In the genomic region with DNA sequence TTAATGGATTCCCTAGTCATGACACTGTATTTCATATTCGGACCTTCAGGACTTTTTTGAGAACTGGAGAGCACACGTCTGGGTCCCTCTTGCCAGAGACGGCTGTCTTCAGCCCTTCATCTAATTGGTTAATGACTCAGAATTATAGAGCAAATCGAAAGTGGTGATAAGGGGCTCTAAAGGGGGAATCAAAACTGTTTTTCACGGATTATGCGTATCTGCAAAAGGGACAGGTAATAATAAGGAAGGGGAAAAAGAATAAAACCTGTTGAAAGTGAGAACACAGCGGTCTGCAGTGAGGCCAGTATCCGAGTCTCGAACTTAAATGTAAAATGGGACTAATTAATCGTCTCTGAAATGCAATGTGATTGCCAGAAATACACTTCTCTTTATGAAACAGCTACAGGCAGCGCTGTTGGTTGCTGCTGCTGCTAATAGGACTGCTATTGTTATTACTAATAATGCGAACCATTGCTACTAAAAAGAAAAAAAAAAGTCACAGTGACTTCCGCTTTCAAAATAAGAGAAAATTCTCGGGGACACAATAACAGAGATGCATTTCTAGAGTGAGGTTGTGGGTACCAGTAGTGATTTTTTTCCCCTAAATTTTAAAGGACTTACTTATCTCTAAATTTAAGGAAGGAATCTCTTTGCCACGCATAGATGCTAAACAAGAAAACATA, we compare ENCODE assay signal across 8 mouse cellular contexts. TPM values are rescaled to one million over a fixed set of nuclear protein-coding genes. Genes with fewer than 3 reads are reported as not detected.
A peak's percentile ranks its signal among the peaks of the same experiment; 100 is the strongest.
DNase-seq lines count a peak whose midpoint lies in the region; ATAC-seq and TF ChIP-seq lines count a peak whose summit lies in the region.

No protein-coding gene starts in this region.

- H3K36me3 ChIP-seq in heart, embryonic 15.5 days: no peaks in the 10 kb centered on the region
- H3K36me3 ChIP-seq in hindbrain, embryonic 13.5 days: no peaks in the 10 kb centered on the region
- no peaks in the 10 kb centered on the region for H3K36me3 ChIP-seq in midbrain, embryonic 12.5 days
- no peaks in the 10 kb centered on the region for H3K36me3 ChIP-seq in thymus, adult 2 months (ENCODE audit: control insufficient read depth, insufficient read depth, low read length)

- H3K27ac ChIP-seq in heart, embryonic 15.5 days: no peak overlapping the region
- peak overlapping the region; percentile 84; the same call in 1 of the 2 replicates for H3K27ac ChIP-seq in hindbrain, embryonic 13.5 days
- no peak overlapping the region for H3K27ac ChIP-seq in midbrain, embryonic 12.5 days (replicated peaks)
- no peak overlapping the region for H3K27ac ChIP-seq in thymus, adult 2 months (ENCODE audit: control insufficient read depth, insufficient read depth, low read length)

- 0 out of 2 replicates have a peak overlapping the region, but pooled peaks have one; percentile 47 for H3K9ac ChIP-seq in heart, embryonic 15.5 days
- peak overlapping the region; percentile 79 for H3K9ac ChIP-seq in hindbrain, embryonic 13.5 days
- H3K9ac ChIP-seq in midbrain, embryonic 12.5 days (replicated peaks): peak overlapping the region; percentile 64

- DNase-seq in heart, postnatal 10 days: no peak
- no peak for DNase-seq in thymus, adult 2 months
- no peak for DNase-seq in left cerebral cortex, adult 9 months (ENCODE audit: low spot score in 2 of 2)
- no peak for DNase-seq in lung, adult 18-20 months

- intact Hi-C loops in heart, postnatal 10 days (cut with DNase I): no loop called here

- no peaks in the 10 kb centered on the region for H3K27me3 ChIP-seq in heart, embryonic 15.5 days
- H3K27me3 ChIP-seq in hindbrain, embryonic 13.5 days: no peaks in the 10 kb centered on the region
- no peaks in the 10 kb centered on the region for H3K27me3 ChIP-seq in midbrain, embryonic 12.5 days
- H3K27me3 ChIP-seq in thymus, adult 2 months (ENCODE audit: control insufficient read depth, insufficient read depth, low read length): no peaks in the 10 kb centered on the region

- peak overlapping the region; percentile 88 for H3K4me3 ChIP-seq in heart, embryonic 15.5 days
- peak overlapping the region; percentile 71 for H3K4me3 ChIP-seq in hindbrain, embryonic 13.5 days
- peak overlapping the region; percentile 74 for H3K4me3 ChIP-seq in midbrain, embryonic 12.5 days
- no peak overlapping the region for H3K4me3 ChIP-seq in thymus, adult 2 months (ENCODE audit: control insufficient read depth, insufficient read depth, low read length)

- no peaks in the 10 kb centered on the region; the same call in 1 of the 2 replicates for H3K4me1 ChIP-seq in heart, embryonic 15.5 days (replicated peaks)
- H3K4me1 ChIP-seq in hindbrain, embryonic 13.5 days (replicated peaks): peaks cover 6% of the 10 kb centered on the region
- 0 out of 2 replicates have a peak, but pooled peaks cover 6% of the 10 kb centered on the region for H3K4me1 ChIP-seq in midbrain, embryonic 12.5 days
- no peaks in the 10 kb centered on the region for H3K4me1 ChIP-seq in thymus, adult 2 months (replicated peaks; ENCODE audit: control insufficient read depth, insufficient read depth, low read length)

- no peak for TF ChIP-seq CTCF in thymus, adult 2 months (IDR thresholded peaks at IDR 0.05; ENCODE audit: borderline replicate concordance, control insufficient read depth, extremely low read depth, insufficient read depth, low read length, poor library complexity)

- H3K4me2 ChIP-seq in heart, embryonic 15.5 days: peak overlapping the region; percentile 91
- peak overlapping the region; percentile 73 for H3K4me2 ChIP-seq in hindbrain, embryonic 13.5 days
- peak overlapping the region; percentile 81 for H3K4me2 ChIP-seq in midbrain, embryonic 12.5 days (replicated peaks)

- no peaks in the 10 kb centered on the region for H3K9me3 ChIP-seq in heart, embryonic 15.5 days (replicated peaks)
- H3K9me3 ChIP-seq in hindbrain, embryonic 13.5 days: no peaks in the 10 kb centered on the region
- H3K9me3 ChIP-seq in midbrain, embryonic 12.5 days: no peaks in the 10 kb centered on the region

- 14% methylated on average over 15 of the region's 15 CpGs for WGBS in heart, embryonic 15.5 days
- 12% methylated on average over 15 of the region's 15 CpGs for WGBS in hindbrain, embryonic 13.5 days
- 9% methylated on average over 15 of the region's 15 CpGs for WGBS in midbrain, embryonic 12.5 days
- WGBS in thymus, adult 2 months: 3% methylated on average over 15 of the region's 15 CpGs

- TF ChIP-seq POLR2A in thymus, adult 2 months (IDR thresholded peaks at IDR 0.05; ENCODE audit: control insufficient read depth, extremely low read depth, insufficient read depth, low read length, poor library complexity): no peak

- ATAC-seq in heart, embryonic 15.5 days (replicated peaks; ENCODE audit: insufficient number of reproducible peaks, insufficient read depth, low FRiP score, low read depth): no peak
- peak; percentile 37 for ATAC-seq in activated CD4-positive, CD25-positive, alpha-beta regulatory T cell, adult 4 months
- ATAC-seq in hindbrain, embryonic 13.5 days (ENCODE audit: low FRiP score): peak; percentile 34
- ATAC-seq in midbrain, embryonic 12.5 days (ENCODE audit: low FRiP score, low read depth): peak; percentile 21

RNA-seq across cellular contexts. Expression of a gene that starts 1.0 kb away (rescaled TPM):
- 0.29 and 0.41 TPM in 2 replicates for polyA plus RNA-seq in heart, embryonic 15.5 days (2015; fragmentation: Nextera tagmentation; extraction: Ambion mirVana)
- total RNA-seq in heart, postnatal 10 days (2021): under 1 TPM in 1 of 2 experiments, not detected in 1; 0.17 TPM
- 1 to 10 TPM; 1.1 to 1.7 TPM for polyA plus RNA-seq in activated CD4-positive, CD25-positive, alpha-beta regulatory T cell, adult 4 months (2017; shearing (Covaris generic))
- polyA plus RNA-seq in hindbrain, embryonic 13.5 days (2015; fragmentation: Nextera tagmentation; extraction: Ambion mirVana): 1.9 and 2.5 TPM in 2 replicates
- 0.84 and 0.99 TPM in 2 replicates for polyA plus RNA-seq in midbrain, embryonic 12.5 days (2016; fragmentation: Nextera tagmentation; extraction: Ambion mirVana)
- polyA plus RNA-seq in thymus, adult 2 months (2012; rRNA removed): 0.13 TPM in 1 of 2 replicates, not detected in the other

RNA-seq across cellular contexts. Expression of a gene that starts 7.8 kb away (rescaled TPM):
- not detected in 2 replicates for polyA plus RNA-seq in heart, embryonic 15.5 days (2015; fragmentation: Nextera tagmentation; extraction: Ambion mirVana)
- total RNA-seq in heart, postnatal 10 days (2021): not detected
- not detected for polyA plus RNA-seq in activated CD4-positive, CD25-positive, alpha-beta regulatory T cell, adult 4 months (2017; shearing (Covaris generic))
- polyA plus RNA-seq in hindbrain, embryonic 13.5 days (2015; fragmentation: Nextera tagmentation; extraction: Ambion mirVana): not detected in 2 replicates
- polyA plus RNA-seq in midbrain, embryonic 12.5 days (2016; fragmentation: Nextera tagmentation; extraction: Ambion mirVana): not detected in 2 replicates
- polyA plus RNA-seq in thymus, adult 2 months (2012; rRNA removed): not detected in 2 replicates
